Mouse (Mus musculus) skeletal muscle tissue, adult 2 months (tissue): Measurements from ENCODE around the gene Vmp1.
A peak's percentile ranks its signal among the peaks of the same experiment; 100 is the strongest.

ENCODE experiments used
- DNase-seq: peaks from one replicate; pipeline ENCODE4 v3.0.0-alpha.2; 2012; ENCODE audit warnings: low read depth, low spot score

The Vmp1 gene

DNA sequence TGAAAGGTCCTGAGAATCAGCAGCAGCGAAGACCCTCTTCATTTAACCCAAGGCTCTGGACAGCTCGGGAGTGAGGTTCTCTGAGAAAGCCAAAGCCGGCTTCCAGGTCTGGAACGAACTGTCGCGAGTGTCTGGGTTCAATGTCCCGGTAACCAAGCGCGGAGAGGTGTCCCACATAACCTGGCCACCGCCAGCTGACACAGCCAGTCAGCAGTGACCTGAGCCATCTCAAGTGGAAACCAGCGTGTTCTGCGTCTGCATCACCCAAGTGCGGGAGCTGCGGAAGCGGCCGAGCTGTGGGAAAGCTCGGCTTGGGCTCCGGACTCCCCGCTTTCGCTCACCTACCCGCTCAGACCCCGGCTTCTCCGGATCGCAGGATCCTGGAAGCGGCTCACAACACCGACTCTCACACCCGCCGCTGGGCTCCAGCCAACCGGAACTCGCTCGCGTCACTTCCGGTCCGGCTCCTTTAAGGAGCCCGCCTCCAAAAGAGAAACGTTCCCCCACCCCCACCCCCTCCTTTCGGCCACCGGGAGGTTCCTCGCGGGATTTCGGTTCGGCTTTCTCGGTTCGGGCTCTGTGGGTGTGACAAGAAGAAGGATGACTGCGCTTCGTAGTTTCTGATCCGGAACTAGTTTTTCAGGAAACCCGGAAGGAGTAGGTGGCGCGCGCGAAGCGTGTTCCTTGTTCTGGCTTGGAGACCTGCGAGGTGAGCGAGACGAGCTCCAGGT is at the start of gene Vmp1, which contains the start of gene Ptrh2:
TSS of gene Vmp1 (minus strand) at position 442 of the 731 bp plus-strand sequence.
TSS of gene Ptrh2 (plus strand) at position 591 of the 731 bp plus-strand sequence.
- DNase-seq: peak; percentile 93

DNA sequence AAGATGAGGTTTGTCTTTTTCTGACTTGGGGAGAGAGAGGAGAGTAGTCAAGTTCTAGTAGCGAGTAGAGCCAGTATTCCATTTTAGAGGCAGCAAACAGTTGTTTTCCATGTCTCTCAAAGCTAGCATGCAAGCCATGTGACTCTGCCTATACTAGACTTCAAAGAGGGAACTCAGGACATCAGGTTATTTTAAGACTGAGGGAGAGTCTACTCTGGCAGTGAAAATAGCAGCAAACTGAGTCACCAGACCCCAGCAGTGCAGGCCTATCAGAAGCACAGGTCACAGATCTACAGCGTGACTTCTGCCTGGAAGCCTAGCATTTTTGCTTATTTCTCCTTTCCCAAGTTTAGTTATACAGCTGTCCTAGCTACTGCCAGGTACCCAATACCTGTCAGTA is 47.8 kb upstream of the Vmp1 start:
- DNase-seq: peak; percentile 57

DNA sequence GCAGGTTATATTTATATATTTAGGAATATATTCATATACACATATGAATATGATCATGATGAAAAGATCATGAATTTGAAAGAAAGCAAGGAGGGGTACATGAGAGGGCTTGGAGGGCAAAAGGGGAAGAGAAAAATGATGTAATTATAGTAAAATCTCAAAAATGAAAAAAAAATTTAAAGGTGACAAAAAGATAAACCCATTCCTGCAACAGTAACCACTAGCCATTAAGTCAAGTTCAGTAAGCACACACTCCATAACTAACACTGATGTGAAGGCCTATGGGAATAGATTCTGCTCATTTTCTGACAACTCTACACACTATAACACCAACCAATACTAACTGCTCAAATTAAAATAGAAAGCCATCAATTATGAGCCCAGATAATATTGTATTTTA is 42.0 kb upstream of the Vmp1 start:
- no peak for DNase-seq

DNA sequence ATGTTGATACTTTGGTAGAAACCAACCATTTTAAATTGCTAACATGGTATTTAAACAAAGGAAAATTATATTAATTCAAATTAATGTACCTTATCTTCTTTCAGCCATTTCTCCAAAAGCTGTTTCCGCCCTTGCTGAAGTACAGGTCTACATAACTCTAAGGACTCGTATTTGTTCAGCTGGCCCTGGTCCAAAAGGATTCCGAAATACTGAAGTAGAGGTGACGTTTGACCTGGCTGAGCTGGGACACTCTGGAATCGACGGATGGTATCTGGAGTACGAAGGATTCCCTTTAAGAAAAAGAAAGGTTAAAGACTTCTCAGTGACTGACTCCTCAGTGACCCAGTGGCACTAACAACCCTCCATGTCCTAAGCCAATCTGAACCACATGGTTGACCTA is 41.3 kb upstream of the Vmp1 start:
- DNase-seq: no peak

DNA sequence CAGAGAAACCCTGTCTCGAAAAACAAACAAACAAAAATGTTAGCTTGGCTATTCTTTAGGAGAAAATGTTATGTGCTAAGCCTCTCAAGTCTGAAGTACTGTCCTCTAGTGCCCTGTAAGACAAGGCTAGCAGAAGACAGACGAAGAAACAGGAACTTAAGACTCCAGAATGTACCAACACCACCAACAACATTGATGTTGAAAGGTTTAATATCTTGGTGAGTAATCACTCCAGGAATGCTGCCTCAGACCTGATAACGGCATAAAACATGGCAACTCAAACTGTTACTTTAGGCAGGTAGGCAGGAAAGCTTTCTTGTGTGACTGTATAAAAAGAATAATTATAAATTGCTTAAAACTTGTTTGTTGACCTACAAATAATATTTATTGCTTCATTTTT is 40.4 kb upstream of the Vmp1 start:
- DNase-seq: no peak

DNA sequence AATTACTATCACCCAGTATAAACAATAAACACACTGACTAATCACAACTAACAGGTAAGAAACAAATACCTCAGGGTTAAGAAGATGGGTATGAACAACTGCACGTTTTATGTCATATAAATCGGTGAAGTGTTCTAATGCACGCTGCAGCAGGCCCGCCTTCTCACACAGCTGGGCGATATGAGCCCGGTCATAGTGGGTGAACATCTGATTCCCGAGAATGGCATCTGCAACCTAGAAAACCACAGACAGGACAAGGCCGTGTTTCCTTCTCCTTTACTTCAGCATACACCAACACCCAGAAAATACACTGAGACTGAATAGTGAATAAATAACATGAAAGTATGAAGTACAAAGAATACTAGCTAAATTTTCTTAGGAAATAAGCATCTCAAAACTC is 35.8 kb upstream of the Vmp1 start:
- DNase-seq: no peak

DNA sequence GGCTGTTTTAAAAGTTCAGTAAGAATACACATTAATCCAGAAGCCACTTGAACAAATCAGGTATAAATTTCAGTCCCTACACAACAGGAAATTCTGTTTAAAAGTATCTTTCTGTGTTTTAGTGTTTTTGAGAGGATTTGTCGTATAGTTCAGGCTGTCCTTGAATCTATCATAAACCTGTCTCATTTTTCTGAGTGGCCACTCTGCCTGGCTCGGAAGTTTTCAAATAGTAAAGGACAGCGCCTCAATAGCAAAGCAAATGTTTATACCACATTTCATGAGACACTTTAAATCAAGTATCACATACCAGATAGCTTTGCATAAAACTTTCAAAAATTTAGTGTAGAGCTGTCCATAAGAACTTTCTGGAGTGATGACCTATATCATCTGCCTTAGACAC is 34.7 kb upstream of the Vmp1 start:
- DNase-seq: no peak

DNA sequence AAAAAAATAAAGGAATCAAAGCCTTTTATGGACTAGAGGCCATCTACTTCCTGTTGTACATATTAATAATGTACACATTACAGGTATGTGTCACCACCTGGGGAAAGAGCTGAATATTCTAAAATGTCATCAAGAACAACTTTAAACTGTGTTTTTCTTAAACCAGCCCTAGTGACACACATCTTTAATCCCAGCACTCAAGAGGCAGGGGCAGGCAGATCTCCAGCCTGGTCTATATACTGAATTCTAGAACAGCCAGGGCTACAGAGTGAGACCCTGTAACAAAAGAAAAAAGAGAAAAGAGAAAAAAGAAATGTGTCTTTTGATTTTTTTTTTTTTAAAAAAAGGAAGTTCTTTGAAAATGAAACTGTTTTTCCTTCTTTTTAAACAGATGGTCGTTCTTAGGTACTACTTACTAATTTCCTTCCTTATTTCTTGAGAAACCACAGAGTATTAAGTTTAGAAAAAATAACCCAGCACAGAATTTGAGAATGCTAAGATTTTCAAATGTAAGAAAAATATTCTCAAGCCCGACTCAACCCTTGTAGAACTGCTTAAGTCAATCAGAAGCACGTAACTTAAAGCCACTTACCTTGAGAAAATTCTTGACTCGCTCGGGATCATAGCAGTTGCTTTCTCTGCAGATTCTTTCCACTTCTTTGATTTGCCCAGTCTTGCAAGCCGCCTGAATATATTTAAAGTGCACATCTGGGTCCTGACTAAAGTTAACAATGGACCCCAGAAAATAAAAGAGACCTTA is 33.9 kb upstream of the Vmp1 start:
- DNase-seq: no peak

DNA sequence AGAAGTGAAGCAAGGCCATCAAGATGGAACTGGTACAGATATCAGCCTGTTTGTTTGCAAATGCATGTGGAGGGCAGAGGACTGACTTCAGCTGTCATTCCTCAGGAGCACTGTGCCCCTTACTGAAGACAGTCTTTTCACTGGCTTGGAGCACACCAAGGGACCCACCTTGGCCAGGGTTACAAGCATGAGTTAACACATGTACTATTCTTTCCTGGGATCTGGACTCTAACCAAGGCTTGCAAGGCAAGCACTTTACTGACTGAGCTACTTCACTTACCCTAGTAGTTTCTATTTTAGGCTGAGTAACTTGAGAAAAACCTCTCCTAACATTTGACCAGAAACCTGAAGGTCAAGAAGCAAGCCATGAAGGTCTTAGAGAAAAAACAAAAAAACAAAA is 31.0 kb upstream of the Vmp1 start:
- peak; percentile 72 for DNase-seq

DNA sequence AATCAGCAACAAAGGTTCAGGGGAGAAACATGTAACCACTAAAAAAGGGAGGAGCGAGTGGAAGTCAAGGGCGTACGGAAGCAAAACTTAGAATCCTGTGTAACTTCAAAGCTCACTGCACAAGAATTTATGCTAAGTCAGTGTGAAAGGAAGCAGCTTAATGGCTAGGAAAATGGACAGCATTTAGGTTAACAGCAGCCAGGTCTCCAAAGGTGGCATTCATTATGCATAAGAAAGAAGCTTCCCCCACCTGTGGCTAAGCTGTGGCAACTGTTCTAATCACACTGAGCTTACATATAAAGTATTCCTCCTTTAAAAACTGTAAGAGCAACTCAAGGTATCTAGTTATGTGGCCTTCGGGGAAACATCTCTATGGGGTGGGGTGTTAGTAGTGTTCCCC is 17.5 kb upstream of the Vmp1 start:
- no peak for DNase-seq

DNA sequence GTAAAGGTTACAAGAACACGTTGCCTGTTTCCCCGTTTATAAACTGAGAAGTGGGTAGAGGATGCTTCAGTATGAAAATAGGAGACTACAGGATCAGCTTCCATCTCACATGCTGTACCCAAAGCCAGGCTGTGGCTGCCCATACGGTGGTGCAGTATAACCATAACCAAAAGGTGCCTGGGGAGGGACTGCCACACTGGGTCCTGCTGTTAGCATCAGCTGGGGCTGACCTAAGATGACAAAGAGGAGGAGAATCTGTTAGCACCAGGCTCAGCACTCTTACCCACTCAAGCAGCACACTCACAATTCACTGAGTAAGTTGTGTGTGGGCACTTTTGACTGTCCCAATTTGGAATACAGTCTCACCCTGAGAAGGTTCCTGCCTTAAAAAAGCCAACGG is 11.8 kb upstream of the Vmp1 start:
- no peak for DNase-seq

DNA sequence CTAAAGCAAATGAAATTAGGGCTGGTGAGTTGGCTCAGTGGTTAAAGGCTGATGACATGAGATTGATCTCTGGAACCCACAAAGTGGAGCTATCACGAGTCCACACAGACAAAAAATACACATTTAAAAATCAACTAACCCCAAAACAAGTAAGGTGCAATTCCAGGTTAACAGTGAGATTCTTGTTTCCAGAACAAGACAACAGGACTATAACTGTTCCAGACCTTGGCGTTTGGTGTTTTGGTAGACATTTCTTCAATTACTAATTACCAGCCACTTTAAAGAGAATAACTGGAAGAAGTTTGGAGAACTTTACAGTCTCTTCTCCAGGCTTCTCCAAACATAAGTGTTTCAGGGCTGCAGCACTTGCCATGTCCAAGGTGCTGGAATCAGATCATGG is 8.9 kb upstream of the Vmp1 start:
- no peak for DNase-seq

DNA sequence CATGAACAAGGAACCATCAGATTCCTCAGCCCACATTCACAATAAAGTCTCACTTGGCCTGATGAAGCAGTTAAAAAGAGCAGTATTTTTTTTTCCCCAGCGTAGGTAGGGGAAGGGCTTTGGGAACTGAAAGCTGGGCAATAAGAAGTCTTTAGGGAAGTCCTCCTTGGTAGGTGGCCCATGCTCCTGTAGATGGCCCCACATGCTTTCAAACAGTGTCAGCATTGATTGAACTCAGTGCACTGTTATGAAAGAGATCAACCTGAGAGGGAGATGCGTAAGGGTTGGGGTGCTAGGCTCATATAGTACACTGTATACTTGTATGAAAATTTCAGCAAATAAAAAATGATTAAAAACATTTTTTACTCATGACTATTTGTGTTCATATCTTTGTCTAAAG is 8.3 kb upstream of the Vmp1 start:
- DNase-seq: no peak

DNA sequence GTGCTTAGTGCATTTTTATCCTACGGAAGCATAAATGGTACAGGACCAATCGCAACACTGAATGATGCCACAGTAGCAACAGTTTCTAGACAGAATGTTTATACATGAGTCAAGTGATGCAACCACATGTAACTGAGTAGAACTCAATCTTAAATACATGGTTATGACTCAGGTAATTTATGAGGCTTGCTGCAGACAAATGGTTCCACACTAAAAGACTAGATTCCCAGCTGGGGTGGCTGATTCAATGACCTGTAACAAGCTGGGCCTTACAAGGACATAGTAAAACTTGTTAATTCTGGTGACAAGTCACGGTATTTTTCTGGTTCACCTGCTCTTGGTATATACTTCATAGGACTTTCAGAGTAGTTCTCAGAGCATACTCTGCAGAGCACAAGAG is 7.8 kb upstream of the Vmp1 start:
- DNase-seq: no peak

DNA sequence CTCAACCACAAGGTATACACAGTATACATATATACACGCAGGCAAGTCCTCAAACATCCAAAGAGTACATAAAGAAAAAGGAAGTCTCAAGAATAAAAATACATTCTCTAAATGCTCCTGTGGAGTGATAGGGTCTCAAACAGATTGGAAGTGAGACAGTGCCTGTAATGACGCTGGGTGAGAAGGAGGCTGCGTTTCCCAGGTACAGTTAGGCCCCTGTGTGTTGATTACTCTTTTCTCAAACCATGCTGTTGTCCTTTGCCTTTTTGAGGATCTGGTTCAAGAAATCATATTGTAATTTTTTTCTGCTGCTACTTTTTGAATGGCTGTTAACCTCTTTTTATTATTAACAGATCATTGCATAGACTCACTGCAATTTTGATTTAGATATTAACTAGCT is 6.7 kb upstream of the Vmp1 start:
- no peak for DNase-seq

DNA sequence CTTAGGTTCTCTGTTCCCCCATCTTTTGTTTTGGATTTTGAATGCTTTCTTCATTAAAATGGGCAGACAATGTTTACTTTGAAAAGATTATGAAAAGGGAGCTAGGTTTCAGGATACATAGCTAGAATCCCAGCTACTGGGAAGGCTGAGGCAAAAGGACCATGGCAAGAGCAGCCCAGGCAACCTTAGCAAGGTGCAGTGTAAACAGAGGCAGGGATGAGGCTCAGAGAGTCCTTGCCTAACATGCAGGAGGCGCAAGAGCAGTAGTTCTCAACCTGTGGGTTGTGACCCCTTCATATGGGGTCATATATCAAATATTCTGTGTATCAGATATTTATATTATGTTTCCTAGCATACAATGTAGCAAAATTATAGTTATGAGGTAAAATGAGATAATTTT is 1.7 kb upstream of the Vmp1 start:
- DNase-seq: no peak

DNA sequence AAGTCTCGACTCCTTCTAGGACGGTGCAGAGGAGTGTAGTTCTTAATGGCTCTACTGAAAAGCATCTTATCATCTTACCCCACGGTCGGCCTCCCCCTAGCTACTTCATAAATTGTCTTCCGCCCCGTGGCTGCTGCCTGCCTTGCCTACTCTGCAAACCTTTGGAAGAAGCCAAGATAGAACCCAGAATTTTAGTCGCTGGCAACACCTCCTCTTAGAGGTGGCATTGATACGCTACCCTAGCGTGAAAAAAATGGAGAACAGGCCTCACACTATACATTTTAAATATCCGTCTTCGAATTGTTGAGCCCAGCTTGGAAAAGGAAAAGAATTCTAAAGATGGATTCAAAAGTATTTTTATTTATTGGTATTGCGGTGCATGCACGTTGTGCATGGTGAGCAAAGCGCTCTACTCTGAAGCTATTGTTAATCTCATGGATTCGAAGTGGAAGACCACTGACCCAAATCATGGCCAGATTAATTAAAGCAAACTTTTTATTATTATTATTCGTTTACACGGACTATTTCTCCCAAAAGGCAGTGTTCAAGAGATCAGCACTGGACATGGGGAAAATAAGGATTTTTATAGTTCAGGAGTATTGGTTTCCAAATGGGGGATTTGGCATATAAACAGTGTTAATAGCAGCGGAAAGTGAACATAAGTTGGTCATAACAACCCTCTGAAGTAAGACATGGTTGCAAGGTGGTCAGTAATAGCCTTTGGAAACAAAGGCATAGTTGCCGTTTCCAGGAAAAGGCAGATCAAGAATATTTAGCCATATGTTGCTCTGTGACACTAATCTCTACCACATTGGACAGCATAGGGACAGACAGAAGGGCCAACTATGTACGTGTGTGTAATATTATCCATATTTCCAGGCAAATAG is 733 bp upstream of the Vmp1 start:
- DNase-seq: no peak

DNA sequence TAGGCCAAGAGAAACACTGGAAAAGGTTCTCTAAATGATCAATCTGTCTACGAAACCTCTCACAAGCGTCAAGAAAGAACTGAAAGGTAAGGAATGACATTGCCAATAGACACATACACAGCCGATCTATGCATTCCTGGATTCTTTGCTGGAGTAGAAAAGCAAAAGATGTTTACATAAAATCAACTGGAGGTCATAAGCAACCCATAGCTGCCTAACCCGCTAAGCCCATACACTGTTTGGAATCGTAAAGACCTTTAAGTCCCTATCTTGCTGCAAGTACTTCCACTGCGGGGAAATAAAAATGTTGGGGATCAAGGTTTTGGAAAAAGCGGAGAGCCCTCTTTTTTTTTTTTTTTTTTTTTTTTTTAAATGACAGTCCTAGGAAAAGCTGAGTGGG is 775 bp downstream of the Vmp1 start:
- DNase-seq: no peak

DNA sequence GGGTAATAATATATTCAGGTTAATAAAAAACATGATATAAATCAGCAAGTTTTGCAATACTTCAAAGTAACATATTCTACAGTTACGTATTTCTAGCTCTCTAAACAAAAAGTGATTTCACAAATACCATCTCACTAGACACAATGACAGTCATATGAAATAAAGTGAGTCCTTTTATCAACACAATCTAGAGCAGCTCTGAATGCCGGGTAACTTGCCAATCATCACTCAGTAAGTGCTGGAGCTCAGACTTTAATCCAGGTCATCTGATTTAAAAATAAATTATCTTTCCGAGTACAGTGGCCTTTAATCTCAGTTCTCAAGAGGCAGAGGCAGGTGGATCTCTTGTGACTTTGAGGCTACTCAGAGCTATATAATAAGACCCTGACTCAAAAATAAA is 2.2 kb downstream of the Vmp1 start:
- DNase-seq: no peak

DNA sequence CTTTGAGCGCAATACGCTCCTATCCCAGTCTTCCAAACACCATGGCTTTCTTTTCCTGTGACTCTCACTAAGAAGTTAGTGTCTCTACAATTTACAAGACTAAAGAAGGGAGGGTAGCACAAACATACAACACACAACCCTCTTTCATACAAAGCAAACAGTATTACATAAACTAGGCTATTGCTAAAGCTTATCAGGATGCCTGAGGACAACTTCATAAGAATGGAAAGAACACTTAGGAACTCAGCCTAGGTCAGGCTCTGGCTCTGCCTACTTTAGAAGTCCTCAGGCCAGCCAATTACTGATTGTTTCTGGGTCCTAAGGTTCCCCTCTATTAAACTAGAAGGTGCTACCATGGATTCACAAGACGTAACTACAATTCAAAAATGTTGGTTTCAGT is 2.9 kb downstream of the Vmp1 start:
- no peak for DNase-seq

DNA sequence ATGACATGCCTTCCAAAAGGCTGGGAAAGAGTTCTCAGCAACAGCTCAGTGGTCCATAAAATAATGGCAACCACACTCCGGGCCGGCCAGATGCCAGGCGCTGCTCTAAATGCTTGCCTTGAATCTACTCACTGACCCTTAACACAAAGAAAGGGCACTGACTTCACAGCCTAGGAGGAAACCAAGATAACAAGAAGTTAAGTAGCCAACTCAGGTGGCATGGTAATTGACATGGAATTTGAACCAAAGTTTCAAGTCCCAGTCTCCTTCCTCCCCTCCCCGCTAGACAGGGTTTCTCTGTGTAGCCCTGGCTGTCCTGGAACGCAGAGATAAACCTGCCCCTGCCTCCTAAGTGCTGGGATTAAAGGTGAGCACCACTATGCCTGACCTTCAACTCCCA is 4.7 kb downstream of the Vmp1 start:
- no peak for DNase-seq

DNA sequence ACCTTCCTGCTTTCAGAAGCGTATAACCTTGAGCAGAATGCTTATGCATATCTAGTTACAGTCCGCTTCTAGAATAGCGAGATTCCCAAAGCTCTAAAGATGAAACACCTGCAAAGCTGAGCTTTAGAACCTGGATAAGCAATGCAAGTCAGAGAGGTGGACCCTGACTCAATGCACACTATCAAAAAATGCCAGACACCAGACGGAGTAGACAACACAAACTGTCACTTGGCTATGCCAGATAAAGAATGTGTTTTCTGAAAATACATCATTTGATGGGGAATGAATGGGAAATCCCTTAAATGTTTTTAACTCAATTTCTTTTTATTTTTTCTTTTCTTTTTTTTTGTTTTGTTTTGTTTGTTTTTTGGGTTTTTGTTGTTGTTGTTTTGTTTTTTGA is 8.1 kb downstream of the Vmp1 start:
- no peak for DNase-seq
